Mouse (Mus musculus): ENCODE results near the gene Upf2. TPM values are rescaled to one million over a fixed set of nuclear protein-coding genes. Genes with fewer than 3 reads are reported as not detected.

Gene Upf2
- 6.1 and 7.0 TPM in 2 replicates for polyA plus RNA-seq (2015; fragmentation: Nextera tagmentation; extraction: Ambion mirVana)

GRCm38 (mm10) chr2:5950766-5951595, at the start of gene Upf2:
TSS of gene Upf2 (plus strand) at chr2:5951469.

GRCm38 (mm10) chr2:5942416-5943032, 8.7 kb upstream of the Upf2 start, which contains the start of gene Dhtkd1:
TSS of gene Dhtkd1 (minus strand) at chr2:5942792.

Other genes starting within 250 kb of the Upf2 start
- 2.9 and 3.1 TPM in 2 replicates for gene Camk1d, start 237.0 kb upstream of the Upf2 start, polyA plus RNA-seq (2015; fragmentation: Nextera tagmentation; extraction: Ambion mirVana)
- gene Nudt5, start 106.5 kb upstream of the Upf2 start, polyA plus RNA-seq (2015; fragmentation: Nextera tagmentation; extraction: Ambion mirVana) = 27.6 and 32.5 TPM in 2 replicates
- 171 and 192 TPM in 2 replicates for gene Cdc123, start 106.3 kb upstream of the Upf2 start, polyA plus RNA-seq (2015; fragmentation: Nextera tagmentation; extraction: Ambion mirVana)
- gene Gm13199, start 88.5 kb upstream of the Upf2 start, polyA plus RNA-seq (2015; fragmentation: Nextera tagmentation; extraction: Ambion mirVana) = 0.98 and 0.99 TPM in 2 replicates
- gene Sec61a2, start 56.0 kb upstream of the Upf2 start, polyA plus RNA-seq (2015; fragmentation: Nextera tagmentation; extraction: Ambion mirVana) = 35.4 and 50.6 TPM in 2 replicates
- 1.1 and 3.5 TPM in 2 replicates for gene Dhtkd1, start 8.7 kb upstream of the Upf2 start, polyA plus RNA-seq (2015; fragmentation: Nextera tagmentation; extraction: Ambion mirVana)
- 10.3 and 18.9 TPM in 2 replicates for gene Proser2, start 178.7 kb downstream of the Upf2 start, polyA plus RNA-seq (2015; fragmentation: Nextera tagmentation; extraction: Ambion mirVana)